Mouse (Mus musculus) T-helper 1 cell (primary cell): ENCODE results near the gene Abcf2.

Experiments
- in situ Hi-C: fragments of 300-600 bp; cut with MboI, MseI; formaldehyde crosslinking; loops from one replicate; pipeline ENCODE4 v1.15.1; 2025; ENCODE audit warnings: high pct_unique_total_duplicates

Gene Abcf2

GRCm38 (mm10) chr5:24527780-24528179 lies 49.5 kb downstream of the Abcf2 start:
- in situ Hi-C loops = no loop called here

GRCm38 (mm10) chr5:24526889-24527230 lies 50.4 kb downstream of the Abcf2 start, which contains the start of gene Gbx1:
Gene Gbx1, minus strand, starts transcription at chr5:24527202.
- in situ Hi-C loops = no loop called here

- in situ Hi-C loops = no loop called here
These were observed 50.9 kb downstream of the Abcf2 start for GRCm38 (mm10) chr5:24526190-24526888.

GRCm38 (mm10) chr5:24525360-24526189 lies 51.7 kb downstream of the Abcf2 start:
- in situ Hi-C loops = no loop called here

GRCm38 (mm10) chr5:24524522-24524921 lies 52.7 kb downstream of the Abcf2 start:
- in situ Hi-C loops = no loop called here

GRCm38 (mm10) chr5:24523806-24524205 lies 53.5 kb downstream of the Abcf2 start:
- in situ Hi-C loops = no loop called here

GRCm38 (mm10) chr5:24521366-24521765 lies 55.9 kb downstream of the Abcf2 start:
- in situ Hi-C loops = no loop called here
